Mouse (Mus musculus) frontal cortex, postnatal 36 days (tissue): Measurements from ENCODE around the gene Sipa1l2.

Experiments used
- DNase-seq, 2 experiments: peaks; one replicate each; pipeline ENCODE4 v3.0.0; 2022; ENCODE audit warnings: low spot score in 2 of 2

Sipa1l2 gene

GRCm38 (mm10) chr8:125569533-125570365, at the start of gene Sipa1l2:
Gene Sipa1l2 (minus strand): TSS chr8:125569808.
- peak; percentile 93 to 96 for DNase-seq

GRCm38 (mm10) chr8:125618543-125619335, 49.1 kb upstream of the Sipa1l2 start:
- no peak for DNase-seq

GRCm38 (mm10) chr8:125616935-125617334, 47.3 kb upstream of the Sipa1l2 start:
- no peak for DNase-seq

GRCm38 (mm10) chr8:125616039-125616438, 46.4 kb upstream of the Sipa1l2 start:
- DNase-seq, result no peak

GRCm38 (mm10) chr8:125613552-125613951, 43.9 kb upstream of the Sipa1l2 start:
- DNase-seq, result no peak

DNA sequence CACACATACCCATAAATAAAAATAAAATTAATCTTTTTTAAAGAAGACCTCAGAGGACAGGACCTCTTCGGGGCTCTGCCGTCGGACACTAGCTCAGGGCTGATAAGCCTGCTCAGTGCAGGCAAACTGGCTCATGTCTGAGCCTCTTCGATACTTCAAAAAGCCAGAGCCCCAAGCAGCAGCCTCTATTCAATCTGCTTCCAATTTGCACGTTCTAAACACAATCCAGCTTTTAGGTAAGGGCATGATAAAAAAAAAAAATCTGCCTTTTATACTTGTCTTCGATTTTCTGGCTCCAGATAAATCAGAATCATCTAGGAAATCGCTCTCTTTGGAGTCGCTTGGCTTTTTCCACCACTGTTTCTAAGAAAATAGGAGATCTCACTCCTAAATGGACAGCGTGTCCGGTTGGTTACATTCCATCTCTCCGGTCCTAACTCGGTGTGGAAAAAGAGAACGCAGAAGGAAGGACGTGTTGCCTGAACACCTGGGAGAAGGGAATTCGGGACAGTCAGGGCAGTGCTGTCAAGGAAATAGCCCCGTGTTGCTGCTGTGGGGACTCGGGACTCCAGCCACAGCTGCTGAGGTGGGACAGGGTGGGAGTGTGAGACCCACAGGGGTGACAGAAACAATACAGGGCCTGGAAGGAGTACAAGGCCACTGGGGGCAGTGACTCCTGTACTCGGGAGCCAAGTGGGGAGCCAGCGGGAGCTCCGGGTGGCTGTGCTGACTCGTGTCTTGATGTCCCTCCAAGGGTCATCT, 42.4 kb upstream of the Sipa1l2 start:
- no peak for DNase-seq

- DNase-seq, result no peak
These were observed 41.6 kb upstream of the Sipa1l2 start for GRCm38 (mm10) chr8:125611024-125611798.

DNA sequence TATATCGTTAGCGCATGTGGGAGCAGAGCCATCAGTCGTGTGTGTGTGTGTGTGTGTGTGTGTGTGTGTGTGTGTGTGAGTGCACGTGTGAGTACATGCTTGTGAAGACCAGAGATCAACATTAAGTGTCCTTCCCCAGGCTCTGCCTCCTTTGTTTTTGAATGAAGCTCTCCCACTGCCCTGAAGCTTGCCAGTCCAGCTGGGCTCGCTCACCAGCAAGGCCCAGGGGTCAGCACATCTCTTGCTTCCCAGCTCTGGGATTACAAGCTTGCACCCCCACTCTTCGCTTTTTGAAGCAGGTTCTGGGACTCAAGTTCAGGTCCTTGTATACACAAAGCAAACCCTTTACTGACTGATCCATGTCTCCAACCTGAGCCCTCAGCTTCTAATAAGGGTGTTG, 40.1 kb upstream of the Sipa1l2 start:
- no peak for DNase-seq

DNA sequence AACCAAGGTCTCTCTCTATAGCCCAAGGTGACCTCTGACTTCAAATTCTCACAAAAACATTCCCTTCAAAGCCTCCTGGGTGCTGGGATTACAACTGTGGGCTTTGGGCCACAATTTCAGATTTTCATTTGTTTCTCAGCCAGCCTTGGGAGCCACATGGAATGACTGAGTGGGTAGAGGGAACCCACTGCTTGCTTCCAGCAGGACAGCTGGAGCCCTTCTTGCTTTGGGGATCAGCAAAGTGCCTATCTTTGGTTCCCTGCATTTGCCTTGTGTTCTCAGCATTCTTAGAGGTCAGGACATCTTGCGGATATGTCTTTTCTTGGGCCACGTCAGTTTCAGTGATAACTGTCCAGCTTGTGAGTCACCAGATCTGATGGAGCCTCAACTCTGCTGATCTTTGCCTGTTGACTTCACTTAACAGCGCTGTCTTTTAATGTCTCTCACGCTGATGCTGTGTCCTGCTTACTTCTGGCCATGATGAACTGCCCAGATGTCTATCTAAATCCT, 38.2 kb upstream of the Sipa1l2 start:
- DNase-seq, result no peak

DNA sequence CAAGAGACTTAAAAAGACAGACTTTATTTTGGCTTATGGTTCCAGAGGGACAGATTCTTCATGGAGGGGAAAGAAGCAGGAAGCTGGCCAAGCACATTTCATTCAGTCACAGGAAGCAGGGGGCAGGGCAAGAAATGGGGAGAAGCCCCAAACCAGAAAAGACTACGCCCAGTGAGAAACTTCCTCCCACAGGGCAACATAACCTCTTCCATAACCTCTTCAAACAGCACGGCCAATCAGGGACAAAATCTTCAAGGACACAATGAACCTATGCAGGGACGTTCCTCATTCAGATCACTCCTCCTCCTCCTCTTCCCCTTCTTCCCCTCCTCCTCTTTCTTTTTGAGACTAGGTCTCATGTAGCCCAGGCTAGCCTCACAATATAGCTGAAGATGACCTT, 37.3 kb upstream of the Sipa1l2 start:
- DNase-seq, result no peak

GRCm38 (mm10) chr8:125604817-125605512, 35.4 kb upstream of the Sipa1l2 start:
- DNase-seq, result no peak

- DNase-seq, result no peak
These were observed 34.7 kb upstream of the Sipa1l2 start for GRCm38 (mm10) chr8:125604213-125604816.

DNA sequence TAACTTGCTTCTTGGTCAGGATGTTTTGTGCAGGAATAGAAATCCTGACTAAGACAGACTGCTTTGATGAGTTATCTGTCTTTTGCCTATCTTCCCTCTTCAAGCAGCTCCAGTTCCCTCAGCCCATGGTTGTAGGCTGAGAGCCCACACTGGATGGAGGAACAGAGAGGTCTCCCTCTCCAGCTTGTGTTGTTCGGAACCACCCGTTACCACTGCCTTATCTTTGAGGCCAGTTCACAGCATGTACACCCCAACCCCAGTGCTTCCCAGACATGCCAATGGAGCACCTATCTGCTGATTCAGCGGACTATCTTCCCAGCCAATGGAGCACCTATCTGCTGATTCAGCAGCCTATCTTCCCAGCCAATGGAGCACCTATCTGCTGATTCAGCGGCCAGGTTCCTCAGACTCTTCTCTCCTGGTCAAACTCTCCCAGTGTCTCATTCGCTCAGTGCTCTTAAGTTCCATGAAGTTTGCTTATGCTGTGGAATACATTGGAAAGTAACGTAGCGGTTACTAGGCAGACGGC, 33.8 kb upstream of the Sipa1l2 start:
- no peak for DNase-seq

DNA sequence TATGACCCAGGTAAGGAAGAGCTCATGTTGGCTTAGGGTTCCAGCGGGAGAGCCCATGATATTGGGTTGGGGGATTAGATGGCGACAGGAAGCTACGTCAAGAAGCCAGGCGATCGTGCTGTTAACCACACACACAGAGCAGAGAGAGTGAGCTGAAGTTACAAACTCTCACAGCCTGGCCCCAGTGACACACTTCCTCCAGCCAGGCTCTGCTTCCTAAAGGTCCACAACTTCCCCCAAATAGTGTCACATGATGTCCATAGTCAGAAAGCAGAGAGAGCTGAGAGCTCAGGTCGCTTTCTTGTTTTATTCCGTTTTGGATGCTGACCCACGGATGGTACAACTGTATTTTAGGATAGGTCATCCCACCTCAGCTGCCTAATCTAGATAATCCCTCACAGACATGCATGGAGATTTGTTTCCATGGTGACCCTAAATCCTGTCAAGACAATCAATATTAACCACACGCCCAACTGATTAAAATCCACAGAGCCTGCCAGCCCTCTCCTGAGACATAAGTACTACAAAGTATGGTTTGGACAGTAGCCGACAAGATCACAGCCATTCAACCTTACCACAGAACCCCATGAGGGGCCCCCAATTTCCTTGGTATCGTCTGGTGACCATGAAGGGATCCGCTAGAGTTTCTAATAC, 30.6 kb upstream of the Sipa1l2 start:
- no peak for DNase-seq

- DNase-seq, result no peak
These were observed 26.2 kb upstream of the Sipa1l2 start for GRCm38 (mm10) chr8:125595571-125596508.

DNA sequence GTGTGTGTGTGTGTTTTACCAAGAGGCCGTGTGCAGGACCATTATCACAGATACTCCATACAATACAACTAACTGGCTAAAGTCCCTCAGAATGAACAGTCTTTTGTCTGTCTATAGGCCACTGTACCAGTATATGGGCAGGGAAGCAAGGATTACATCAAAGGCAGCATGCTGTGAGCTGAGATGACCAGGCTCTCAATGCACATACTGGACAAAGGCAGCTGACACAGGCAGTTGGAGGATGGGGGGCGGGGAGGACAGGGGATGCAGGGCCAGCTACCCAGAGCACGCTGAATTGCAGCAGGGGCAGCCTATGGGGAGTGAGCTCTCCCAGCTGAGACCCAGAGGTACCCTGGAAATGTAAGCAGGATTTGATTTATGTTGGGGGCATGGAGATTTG, 20.8 kb upstream of the Sipa1l2 start:
- DNase-seq, result no peak

DNA sequence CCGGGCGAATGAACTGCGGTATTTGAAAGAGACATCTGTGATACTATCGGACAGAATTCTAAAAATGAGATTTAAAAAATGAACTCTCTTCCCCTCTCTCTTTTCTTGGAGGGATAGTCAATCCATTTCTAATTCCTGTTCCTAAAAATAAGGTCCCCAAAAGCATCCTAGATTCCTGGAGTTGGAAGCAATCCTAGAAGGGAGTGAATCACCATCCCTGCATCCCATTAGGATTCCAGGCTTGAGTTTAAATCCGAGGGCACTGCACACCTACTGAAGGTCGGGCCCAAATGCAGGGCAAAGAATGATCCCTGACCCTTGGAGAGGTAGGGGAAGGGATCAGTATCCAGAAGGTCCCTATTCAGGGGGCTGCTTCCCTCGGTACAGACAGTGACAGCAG, 17.0 kb upstream of the Sipa1l2 start:
- DNase-seq, result no peak

GRCm38 (mm10) chr8:125584276-125584675, 14.7 kb upstream of the Sipa1l2 start:
- DNase-seq, result no peak
